Mouse (Mus musculus) naive thymus-derived CD4-positive, alpha-beta T cell, adult 5 months (primary cell): ENCODE results near the gene Brinp3. TPM values are rescaled to one million over a fixed set of nuclear protein-coding genes. Genes with fewer than 3 reads are reported as not detected.

Experiments
- polyA plus RNA-seq: library from polyadenylated mRNA; unstranded; fragments of 100-300 nt; shearing (Covaris generic); gene quantifications from one replicate; pipeline ENCODE4 v1.2.1, GENCODE M21; 2017

Brinp3 gene
- polyA plus RNA-seq, result not detected

GRCm38 (mm10) chr1:146494681-146495331, at the start of gene Brinp3:
Gene Brinp3 (plus strand): TSS chr1:146494760.

